Mouse (Mus musculus) lung, postnatal 0 days (tissue): ENCODE measurements around the gene Srd5a2. TPM values are rescaled to one million over a fixed set of nuclear protein-coding genes. Genes with fewer than 3 reads are reported as not detected.
A peak's percentile ranks its signal among the peaks of the same experiment; 100 is the strongest.

ENCODE experiments used
- ATAC-seq: fragments of 200-750 bp; cut with Nextera tagmentation; 2 replicates; pipeline ENCODE4 v1.8.0; 2017; ENCODE audit warnings: moderate library complexity
- DNase-seq: peaks from one replicate; pipeline ENCODE4 v3.0.0-alpha.2; 2016; ENCODE audit warnings: low spot score
- H3K27ac ChIP-seq: fragments of 300-500 bp; sonication (generic); 2 replicates; pipeline ENCODE4 v1.5.1; 2014; ENCODE audit warnings: antibody characterized with exemption, mild to moderate bottlenecking, low read length, mixed read lengths
- H3K27me3 ChIP-seq: fragments of 300-500 bp; sonication (generic); replicated peaks from 2 replicates; pipeline ENCODE4 v1.6.1; 2014; ENCODE audit warnings: low read length, mixed read lengths; ENCODE audit not compliant: insufficient read depth
- H3K36me3 ChIP-seq: fragments of 300-500 bp; sonication (generic); 2 replicates; pipeline ENCODE4 v1.6.1; 2014; ENCODE audit warnings: low read length, mixed read lengths; ENCODE audit not compliant: insufficient read depth
- H3K4me1 ChIP-seq: fragments of 300-500 bp; sonication (generic); 2 replicates; pipeline ENCODE4 v1.6.1; 2014; ENCODE audit warnings: antibody characterized with exemption, low read depth, low read length, mixed read lengths; ENCODE audit not compliant: insufficient read depth
- H3K4me2 ChIP-seq: fragments of 300-500 bp; sonication (generic); replicated peaks from 2 replicates; pipeline ENCODE4 v1.6.1; 2014; ENCODE audit warnings: low read depth, mild to moderate bottlenecking, low read length, moderate library complexity, mixed read lengths
- H3K4me3 ChIP-seq: fragments of 300-500 bp; sonication (generic); 2 replicates; pipeline ENCODE4 v1.5.1; 2014; ENCODE audit warnings: low read depth, low read length
- H3K9ac ChIP-seq: fragments of 300-500 bp; sonication (generic); replicated peaks from 2 replicates; pipeline ENCODE4 v1.6.1; 2014; ENCODE audit warnings: low read depth, mild to moderate bottlenecking
- H3K9me3 ChIP-seq: fragments of 300-500 bp; sonication (generic); 2 replicates; pipeline ENCODE4 v1.6.1; 2016; ENCODE audit warnings: low read length, mixed read lengths
- CTCF ChIP-seq: IDR thresholded peaks from 2 replicates; pipeline ENCODE4 v1.5.1; 2016; ENCODE audit warnings: antibody characterized with exemption, mild to moderate bottlenecking
- EP300 ChIP-seq: IDR thresholded peaks from 2 replicates; pipeline ENCODE4 v1.6.1; 2016; ENCODE audit warnings: antibody characterized with exemption, mild to moderate bottlenecking, control low read depth
- WGBS: fragments of 180-500 bp; shearing (Covaris S2); extraction: QIAGEN DNeasy Blood & Tissue Kit; methylation state at CpG from one replicate; pipeline ENCODE4 v1.1.7; 2014; 5-methylcytosine and 5-hydroxymethylcytosine counted together
- polyA plus RNA-seq: library from polyadenylated mRNA; unstranded; fragments of >200 nt; fragmentation: Nextera tagmentation; extraction: Ambion mirVana; gene quantifications from 2 replicates; pipeline ENCODE4 v1.2.1, GENCODE M21; 2015

The Srd5a2 gene
- polyA plus RNA-seq, 1 experiment from 2014 or later, result not detected

DNA sequence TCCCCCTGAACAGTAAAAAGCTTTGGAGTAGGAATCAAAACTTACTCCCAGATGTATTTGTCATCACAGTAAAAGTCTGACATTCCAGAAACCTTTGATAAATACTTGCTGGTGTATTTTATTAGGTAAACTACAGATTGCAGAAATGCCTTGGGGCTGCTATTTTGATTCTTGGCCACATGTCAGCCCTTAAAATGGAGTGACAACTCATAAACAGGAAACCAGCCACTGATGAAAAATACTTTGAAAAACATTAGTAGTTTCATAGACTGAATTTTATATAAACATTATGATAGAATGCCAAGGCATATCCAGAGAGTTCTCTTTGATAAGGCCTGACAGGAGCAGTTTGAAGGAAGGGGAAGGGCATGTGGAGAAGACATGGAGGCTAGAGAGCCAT, 71.7 kb downstream of the Srd5a2 start:
- no peaks in the 10 kb centered on the region for H3K9me3 ChIP-seq
- H3K4me2 ChIP-seq, result no peak overlapping the region
- no peaks in the 10 kb centered on the region for H3K27me3 ChIP-seq
- no peak overlapping the region for H3K27ac ChIP-seq
- no peaks in the 10 kb centered on the region for H3K36me3 ChIP-seq
- no peak overlapping the region for H3K4me3 ChIP-seq
- TF ChIP-seq EP300, result peak; percentile 80
- no peak for TF ChIP-seq CTCF
- H3K4me1 ChIP-seq, result peaks cover 2% of the 10 kb centered on the region; the same call in 1 of the 2 replicates
- H3K9ac ChIP-seq, result no peak overlapping the region
- ATAC-seq, result peak; percentile 33; the same call in 1 of the 2 replicates
- peak; percentile 63 for DNase-seq

DNA sequence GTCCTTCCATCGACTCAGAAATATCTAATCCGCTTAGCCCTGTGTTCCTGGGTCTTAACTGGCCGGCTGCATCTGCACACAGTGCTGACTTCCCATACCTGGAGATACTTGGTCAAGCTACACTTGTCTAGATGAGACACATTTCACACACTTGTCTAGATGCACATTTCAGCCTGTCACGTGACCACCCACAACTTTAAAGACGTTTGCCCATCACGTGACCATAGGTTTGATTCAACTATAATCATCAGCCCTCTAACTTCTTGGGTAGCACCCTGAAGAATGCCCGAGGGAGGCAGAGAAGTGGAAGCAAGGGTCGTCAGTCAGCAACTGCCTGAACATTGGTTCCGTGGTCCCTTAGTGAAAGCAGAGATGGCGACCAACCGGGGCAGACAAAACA, 75.1 kb downstream of the Srd5a2 start:
- Histone ChIP-seq H3K27ac (no peak overlapping the region), H3K4me3 (no peak overlapping the region), H3K9ac (no peak overlapping the region), H3K4me1 (peaks cover 6% of the 10 kb centered on the region; the same call in 1 of the 2 replicates), H3K27me3 (no peaks in the 10 kb centered on the region), H3K36me3 (no peaks in the 10 kb centered on the region), H3K4me2 (no peak overlapping the region), H3K9me3 (no peaks in the 10 kb centered on the region)
- ATAC-seq (no peak), DNase-seq (no peak)
- TF ChIP-seq CTCF (no peak), EP300 (no peak)
- WGBS, result 84% methylated on average over 11 of the region's 11 CpGs

DNA sequence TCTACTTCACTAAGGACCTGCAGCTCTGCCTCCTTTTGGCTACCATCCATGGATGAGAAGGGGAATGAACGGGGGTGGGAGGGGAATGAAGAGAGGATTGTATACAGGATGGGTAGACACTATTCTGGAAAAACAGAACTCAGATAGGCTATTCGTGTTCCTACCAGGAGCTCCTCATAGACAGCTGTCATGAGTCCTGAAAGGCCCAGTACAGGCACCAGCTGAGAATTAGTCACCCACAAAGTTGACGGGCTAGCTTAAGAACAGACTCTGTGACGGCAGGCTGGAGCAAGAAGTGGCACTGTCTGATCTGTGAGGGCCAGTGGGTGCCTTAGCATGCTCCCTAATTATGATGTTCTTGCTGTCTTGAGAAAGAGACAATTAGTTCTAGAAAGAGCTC, 76.4 kb downstream of the Srd5a2 start:
- Histone ChIP-seq H3K4me1 (peaks cover 6% of the 10 kb centered on the region; the same call in 1 of the 2 replicates), H3K9ac (no peak overlapping the region), H3K4me2 (no peak overlapping the region), H3K27me3 (no peaks in the 10 kb centered on the region), H3K36me3 (no peaks in the 10 kb centered on the region), H3K4me3 (no peak overlapping the region), H3K27ac (peak overlapping the region; percentile 71; the same call in 1 of the 2 replicates), H3K9me3 (no peaks in the 10 kb centered on the region)
- WGBS, result 69% methylated on average over 4 of the region's 4 CpGs
- TF ChIP-seq EP300 (no peak), CTCF (no peak)
- DNase-seq, result no peak
- no peak for ATAC-seq

DNA sequence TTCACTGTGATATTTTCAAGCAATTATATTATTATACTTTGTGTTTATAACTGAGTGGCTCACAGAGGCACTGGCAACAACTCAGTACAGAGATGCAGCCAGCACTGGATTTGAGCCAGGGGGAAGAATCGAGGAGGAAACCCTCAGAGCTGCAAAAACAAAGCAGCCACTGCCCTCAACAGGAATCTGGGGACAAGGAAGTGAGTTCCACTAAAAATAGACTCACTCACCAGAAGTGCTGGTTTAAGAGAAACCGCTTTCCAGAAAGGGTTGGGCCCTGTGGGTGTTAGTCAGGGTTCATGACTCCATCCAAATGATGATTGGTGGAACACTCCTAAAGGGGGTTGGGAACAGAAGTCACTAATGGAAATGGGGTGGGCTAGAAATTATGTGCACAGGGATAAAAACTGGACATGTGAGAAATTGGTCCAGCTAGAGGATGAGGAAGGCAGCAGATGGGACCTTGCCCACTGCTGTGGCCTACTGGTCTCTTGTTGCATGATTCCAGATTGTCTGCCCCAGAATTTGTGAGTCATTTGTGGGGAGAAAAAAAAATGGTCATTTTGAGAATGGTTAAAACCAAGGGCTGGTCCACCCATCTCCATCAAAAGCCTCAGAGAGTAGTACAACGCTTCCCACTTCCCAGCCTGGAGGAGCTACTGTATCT, 77.2 kb downstream of the Srd5a2 start:
- WGBS, result 23% methylated on average over 3 of the region's 3 CpGs
- DNase-seq (peak; percentile 94), ATAC-seq (peak; percentile 94)
- TF ChIP-seq CTCF (peak; percentile 55), EP300 (peak; percentile 94)
- peak overlapping the region; percentile 71 for H3K27ac ChIP-seq
- H3K4me3 ChIP-seq, result no peak overlapping the region
- H3K9ac ChIP-seq, result no peak overlapping the region
- H3K27me3 ChIP-seq, result no peaks in the 10 kb centered on the region
- H3K4me2 ChIP-seq, result no peak overlapping the region
- peaks cover 6% of the 10 kb centered on the region; the same call in 1 of the 2 replicates for H3K4me1 ChIP-seq
- H3K36me3 ChIP-seq, result no peaks in the 10 kb centered on the region
- H3K9me3 ChIP-seq, result no peaks in the 10 kb centered on the region

Other genes starting within 250 kb of the Srd5a2 start
- 4.7 and 5.1 TPM in 2 replicates for gene Ehd3, start 243.8 kb downstream of the Srd5a2 start, polyA plus RNA-seq
- gene Xdh, start 97.7 kb downstream of the Srd5a2 start, polyA plus RNA-seq, result 27.8 and 34.0 TPM in 2 replicates
- 54.2 and 56.3 TPM in 2 replicates for gene Memo1, start 247.6 kb upstream of the Srd5a2 start, polyA plus RNA-seq